Mouse (Mus musculus) MEL (cell line): ENCODE data around the gene Wasf2.

ENCODE experiments used
- BHLHE40 ChIP-seq: IDR thresholded peaks from 2 replicates; pipeline ENCODE4 v1.6.1; 2012; ENCODE audit warnings: low read depth, mild to moderate bottlenecking, inconsistent platforms, low read length, improper control_type of control experiment, borderline replicate concordance
- CTCF ChIP-seq, 3 experiments: IDR thresholded peaks in 2 of 3; conservative IDR thresholded peaks in 1 of 3; 2 replicates each; pipeline ENCODE4 v1.5.1; 2011 to 2012; ENCODE audit warnings: low read length in 3 of 3, low read depth in 2 of 3, mild to moderate bottlenecking in 2 of 3, improper control_type of control experiment in 1 of 3, inconsistent platforms in 1 of 3, mixed read lengths in 1 of 3, moderate library complexity in 1 of 3; ENCODE audit not compliant: control insufficient read depth in 1 of 3, insufficient read depth in 1 of 3, poor library complexity in 1 of 3, severe bottlenecking in 1 of 3
- ELF1 ChIP-seq: IDR thresholded peaks from 2 replicates; pipeline ENCODE4 v1.6.1; 2014; ENCODE audit warnings: low read depth, mild to moderate bottlenecking, inconsistent platforms, low read length, improper control_type of control experiment, moderate library complexity
- NELFE ChIP-seq: IDR thresholded peaks from 2 replicates; pipeline ENCODE4 v1.6.1; 2011; ENCODE audit warnings: low read depth, low read length, improper control_type of control experiment
- POLR2A ChIP-seq, 2 experiments: IDR thresholded peaks; 2 replicates each; pipeline ENCODE4 v1.6.1; 2011 to 2012; ENCODE audit warnings: low read length in 2 of 2, mild to moderate bottlenecking in 2 of 2, control low read depth in 1 of 2, improper control_type of control experiment in 1 of 2, low read depth in 1 of 2, moderate library complexity in 1 of 2; ENCODE audit not compliant: control insufficient read depth in 1 of 2, insufficient read depth in 1 of 2, poor library complexity in 1 of 2
- POLR2AphosphoS5 ChIP-seq: IDR thresholded peaks from 2 replicates; pipeline ENCODE4 v1.6.1; 2012; ENCODE audit warnings: low read depth, borderline replicate concordance, mild to moderate bottlenecking, inconsistent platforms, low read length, moderate library complexity, mixed read lengths
- TBP ChIP-seq: IDR thresholded peaks from 2 replicates; pipeline ENCODE4 v1.8.0; 2011; ENCODE audit warnings: low read depth, low read length, improper control_type of control experiment
- USF2 ChIP-seq, 2 experiments: IDR thresholded peaks; 2 replicates each; pipeline ENCODE4 v1.6.1; 2011 to 2012; ENCODE audit warnings: improper control_type of control experiment in 2 of 2, low read length in 2 of 2, borderline replicate concordance in 1 of 2, inconsistent platforms in 1 of 2, low read depth in 1 of 2, mild to moderate bottlenecking in 1 of 2; ENCODE audit not compliant: insufficient read depth in 1 of 2
- ZC3H11A ChIP-seq: IDR thresholded peaks from 2 replicates; pipeline ENCODE4 v1.6.1; 2012; ENCODE audit warnings: low read depth, mild to moderate bottlenecking, inconsistent platforms, low read length, improper control_type of control experiment

DNA sequence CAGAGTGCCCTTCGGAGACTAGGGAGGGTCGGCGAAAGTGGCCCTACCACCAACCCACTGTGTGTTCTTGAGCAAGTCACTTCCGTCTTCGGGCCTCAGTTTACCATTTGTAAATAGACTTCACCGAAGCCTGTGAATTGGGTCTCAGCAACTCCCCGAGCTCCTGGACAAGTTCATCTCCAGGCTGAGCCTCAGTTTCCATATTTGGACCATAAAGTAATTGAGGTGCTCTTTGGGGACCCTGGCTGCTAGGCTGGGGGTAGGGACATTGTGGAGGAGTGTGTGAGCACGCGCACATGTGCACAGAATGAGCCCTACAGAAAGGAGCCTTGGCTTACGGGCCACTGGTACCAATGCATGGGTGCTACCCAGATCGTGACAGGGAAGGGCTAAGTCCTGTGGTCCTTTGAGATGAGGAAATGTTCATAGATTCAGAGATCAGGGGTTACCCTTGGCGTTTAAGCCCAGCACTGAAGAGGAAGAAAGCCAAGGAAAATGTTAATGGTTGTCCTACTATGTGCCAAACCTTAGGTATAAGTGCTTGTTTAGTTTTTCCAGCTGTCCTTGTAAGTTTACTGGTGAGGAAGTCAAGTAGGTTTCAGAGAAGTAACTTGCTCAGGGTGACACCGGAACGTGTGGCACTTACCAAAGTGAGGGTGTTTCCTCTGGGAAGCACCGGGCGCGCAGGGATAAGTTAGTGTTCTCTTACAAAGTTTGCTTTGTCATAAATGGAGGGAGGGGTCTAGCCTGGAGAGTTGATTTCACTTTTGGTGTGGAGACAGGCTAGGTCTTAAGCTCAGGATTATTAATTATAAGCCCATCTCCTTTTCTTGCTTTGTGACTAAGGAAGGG is 811 bp downstream of the Wasf2 start:
- TF ChIP-seq BHLHE40 (no peak), USF2 (IDR thresholded peaks at IDR 0.05; ENCODE audit: borderline replicate concordance in 1 of 2, insufficient read depth in 1 of 2, low read depth in 1 of 2, low read length in 2 of 2) (no peak), NELFE (no peak), CTCF (IDR thresholded peaks at IDR 0.05 in 2 of 3, conservative IDR thresholded peaks at IDR 0.05 in 1 of 3; ENCODE audit: control insufficient read depth in 1 of 3, insufficient read depth in 1 of 3, low read depth in 2 of 3, low read length in 3 of 3, poor library complexity in 1 of 3, severe bottlenecking in 1 of 3) (no peak), TBP (no peak; the same call in 1 of the 2 replicates), POLR2AphosphoS5 (no peak), ZC3H11A (no peak), ELF1 (no peak), POLR2A (IDR thresholded peaks at IDR 0.05; ENCODE audit: control insufficient read depth in 1 of 2, insufficient read depth in 1 of 2, low read depth in 1 of 2, low read length in 2 of 2, poor library complexity in 1 of 2) (no peak; a peak in 1 of 4 replicates)
